Mouse (Mus musculus) erythroblast, embryonic 14.5 days (primary cell): ENCODE results near the gene 6330409D20Rik.

Experiments used
- GATA1 ChIP-seq: IDR thresholded peaks from 2 replicates; pipeline ENCODE4 v1.6.1; 2012; ENCODE audit warnings: low read length, inconsistent platforms, mixed read lengths
- TAL1 ChIP-seq: IDR thresholded peaks from 3 replicates; pipeline ENCODE4 v1.6.1; 2012; ENCODE audit warnings: low read length, inconsistent platforms, mixed read lengths

DNA sequence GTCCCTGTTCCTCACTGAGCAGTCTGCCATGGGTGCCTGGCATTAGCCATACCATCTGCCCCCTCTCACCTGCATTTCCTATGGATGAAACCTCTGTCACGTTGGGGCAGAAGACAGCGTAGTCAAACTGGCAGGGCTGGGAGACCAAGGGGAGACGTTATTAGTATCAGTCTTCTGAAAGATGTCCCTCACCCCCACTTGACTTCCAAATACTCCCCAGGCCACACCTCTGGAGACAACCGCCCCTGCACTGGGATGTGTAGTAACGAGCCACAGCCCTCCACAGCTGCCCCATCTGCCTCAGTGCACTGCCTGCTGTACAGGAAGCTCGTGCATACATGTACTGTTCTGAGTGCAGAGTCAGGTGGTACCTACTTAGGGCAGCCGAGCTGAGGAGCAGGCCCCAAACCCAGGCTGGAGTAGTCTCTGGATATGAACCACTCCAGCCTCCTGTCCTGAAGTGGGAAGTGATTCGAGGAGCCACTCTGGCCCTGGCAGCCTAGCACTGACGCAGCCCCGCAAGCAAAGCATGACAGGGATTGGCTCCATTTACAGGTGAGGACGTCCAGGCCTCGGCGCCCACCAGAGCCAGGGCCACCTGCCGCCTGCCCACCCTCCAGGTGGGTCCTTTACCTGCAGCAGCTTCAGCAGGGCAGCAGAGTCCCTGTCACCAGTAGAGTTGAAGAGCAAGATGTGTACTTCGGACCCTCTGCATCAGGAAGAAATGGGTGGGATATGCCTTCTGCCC is 56.0 kb downstream of the 6330409D20Rik start:
- no peak for TF ChIP-seq TAL1
- TF ChIP-seq GATA1: no peak
